Mouse (Mus musculus) ES-Bruce4 (cell line): ENCODE data around the gene Tnfaip8l1.

ENCODE experiments used
- CTCF ChIP-seq: IDR thresholded peaks from one replicate; pipeline ENCODE4 v1.8.1; 2011; ENCODE audit warnings: low read depth, low read length
- EP300 ChIP-seq: IDR thresholded peaks from 2 replicates; pipeline ENCODE4 v1.6.1; 2011; ENCODE audit warnings: low read depth, low read length; ENCODE audit not compliant: insufficient read depth
- POLR2A ChIP-seq: IDR thresholded peaks from one replicate; pipeline ENCODE4 v1.8.1; 2011; ENCODE audit warnings: low read length; ENCODE audit not compliant: insufficient read depth

GRCm38 (mm10) chr17:56165671-56166070 lies 3.4 kb downstream of the Tnfaip8l1 start:
- TF ChIP-seq CTCF: no peak
- TF ChIP-seq EP300: no peak
- no peak for TF ChIP-seq POLR2A
